Mouse (Mus musculus): ENCODE results near the gene Emc8.
A peak's percentile ranks its signal among the peaks of the same experiment; 100 is the strongest.

Gene Emc8

GRCm38 (mm10) chr8:120668374-120668905, at the start of gene Emc8:
TSS of gene Emc8 (minus strand) at chr8:120668573.
- DNase-seq, result peak in 1 of 2 experiments; percentile 31

- no peak for DNase-seq
Observed at GRCm38 (mm10) chr8:120715996-120716680, 47.8 kb upstream of the Emc8 start.

GRCm38 (mm10) chr8:120715200-120715599, 46.8 kb upstream of the Emc8 start:
- DNase-seq, result no peak

GRCm38 (mm10) chr8:120709176-120709575, 40.8 kb upstream of the Emc8 start:
- no peak for DNase-seq

GRCm38 (mm10) chr8:120706193-120706592, 37.8 kb upstream of the Emc8 start:
- no peak for DNase-seq

DNA sequence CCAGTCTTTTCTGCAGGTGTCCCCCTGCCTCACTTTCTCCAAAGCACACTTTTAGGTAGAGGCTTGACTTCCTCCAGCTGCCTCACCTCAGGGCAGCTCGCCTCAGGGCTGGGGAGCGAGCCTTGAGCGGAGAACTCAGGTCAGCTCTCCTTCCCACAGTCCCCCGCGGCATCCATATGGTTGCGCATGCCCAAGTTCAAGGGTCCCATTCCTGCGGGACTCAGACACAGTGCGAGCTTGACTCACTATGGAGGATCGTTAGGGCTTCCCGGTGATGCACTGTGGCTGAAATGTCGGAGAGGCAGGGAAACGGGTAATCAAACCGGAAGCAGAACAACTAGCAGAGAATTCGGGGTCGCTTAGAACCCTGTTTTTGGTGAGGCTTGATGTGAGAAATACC, 36.8 kb upstream of the Emc8 start:
- no peak for DNase-seq

DNA sequence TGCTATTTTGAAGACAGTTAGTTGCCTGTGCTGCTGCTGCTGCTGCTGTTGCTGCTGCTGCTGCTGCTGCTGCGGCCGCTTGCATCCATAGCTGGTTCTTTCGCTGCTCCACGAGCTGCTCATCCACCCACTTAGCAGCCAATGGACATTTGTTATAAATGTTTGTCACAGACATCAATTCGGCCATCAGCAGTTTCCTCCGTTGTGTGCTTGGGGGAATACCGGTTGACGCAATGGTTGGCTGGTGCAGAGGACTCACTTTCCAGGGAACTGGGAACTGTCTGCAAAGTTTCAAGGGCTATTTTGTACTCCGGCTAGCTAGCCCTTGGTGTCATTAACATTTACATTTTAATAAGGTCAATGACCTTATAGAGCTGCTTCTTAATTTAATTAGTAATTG, 35.8 kb upstream of the Emc8 start:
- DNase-seq, result no peak

DNA sequence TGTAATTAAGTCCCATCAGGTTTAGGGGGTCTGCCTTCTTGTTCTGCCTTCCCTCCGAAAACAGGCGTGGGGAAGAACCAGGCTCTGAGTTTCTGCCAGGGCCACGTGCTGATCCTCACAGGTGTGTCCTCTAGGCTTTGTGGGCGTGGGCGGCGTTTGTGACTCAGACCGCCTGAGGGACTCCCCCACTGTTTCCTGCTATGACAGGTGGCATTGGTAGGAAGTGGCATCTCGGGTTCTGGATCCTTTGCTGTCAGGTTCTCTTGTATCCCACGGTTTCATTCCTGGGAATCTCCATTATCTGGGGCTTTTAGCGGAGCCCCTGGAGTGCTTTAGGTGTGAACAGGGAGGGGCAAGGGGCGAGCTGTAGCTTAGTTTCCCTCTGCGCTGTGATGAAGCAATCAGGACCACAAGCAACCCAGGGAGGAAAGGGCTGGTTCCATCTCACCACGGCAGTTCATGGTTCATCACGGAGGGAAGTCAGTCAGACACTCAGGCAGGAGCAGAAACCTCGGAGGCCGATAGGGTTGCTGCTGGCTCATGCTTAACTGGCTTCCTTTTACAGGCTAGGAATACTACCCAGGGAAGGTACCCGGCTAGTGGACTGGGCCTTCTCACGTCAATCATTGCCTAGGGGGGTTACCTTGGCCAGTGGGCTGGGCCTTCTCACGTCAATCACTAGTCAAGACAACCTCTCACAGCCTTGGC, 33.5 kb upstream of the Emc8 start:
- DNase-seq, result peak; percentile 75 to 86

DNA sequence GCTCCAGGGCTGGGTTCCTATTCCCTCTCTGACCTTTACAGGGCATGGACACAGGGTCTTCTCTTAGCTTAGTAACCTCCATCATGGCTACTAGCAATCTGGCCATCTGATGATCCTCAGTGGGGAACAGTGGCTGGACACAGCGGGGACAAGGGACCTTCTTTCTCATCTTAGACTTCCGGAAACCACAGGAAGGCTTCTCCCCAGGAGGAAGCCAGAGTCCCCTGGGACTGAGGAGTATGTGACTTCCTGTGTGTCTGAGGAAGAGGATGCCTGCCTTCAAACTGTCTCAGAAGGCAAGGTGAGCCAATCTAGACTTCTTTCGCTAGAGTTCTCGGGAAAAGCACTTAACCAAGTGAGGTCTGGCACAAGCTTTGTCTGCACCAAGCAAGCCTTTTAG, 31.7 kb upstream of the Emc8 start:
- no peak for DNase-seq

- no peak for DNase-seq
Observed at GRCm38 (mm10) chr8:120699565-120699964, 31.2 kb upstream of the Emc8 start.

GRCm38 (mm10) chr8:120699079-120699478, 30.7 kb upstream of the Emc8 start:
- no peak for DNase-seq

DNA sequence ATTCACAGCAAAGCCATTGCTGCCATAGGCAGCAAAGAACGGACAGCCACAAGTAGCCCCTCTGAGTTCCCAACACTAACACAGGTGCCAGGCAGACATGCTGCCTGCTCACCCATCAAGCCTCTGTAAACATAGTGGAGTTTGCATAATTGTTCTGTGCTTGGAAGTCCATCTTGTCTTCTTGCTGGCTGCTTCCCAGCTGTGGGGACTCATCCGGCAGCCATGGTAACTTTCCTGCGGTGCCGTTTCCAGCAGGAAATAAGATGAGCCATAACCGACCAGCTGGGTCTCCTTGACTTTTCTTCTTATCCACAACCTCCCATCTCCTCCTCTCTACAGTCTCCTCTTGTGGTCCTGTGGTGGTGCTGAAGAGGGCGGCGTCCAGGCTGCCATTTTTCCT, 30.1 kb upstream of the Emc8 start:
- no peak for DNase-seq

DNA sequence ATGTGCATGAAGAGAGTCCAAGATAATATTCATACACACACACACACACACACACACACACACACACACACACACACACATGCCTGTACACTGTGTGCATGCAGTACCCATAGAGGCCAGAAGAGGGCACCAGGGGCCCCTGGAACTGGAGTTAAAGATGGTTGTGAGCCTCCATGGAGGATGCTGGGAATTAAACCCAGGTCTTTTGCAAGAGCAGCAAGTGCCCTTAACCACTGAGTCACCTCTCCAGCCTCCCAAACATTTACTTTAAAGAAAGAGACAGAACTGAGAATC, 29.6 kb upstream of the Emc8 start:
- DNase-seq, result no peak

DNA sequence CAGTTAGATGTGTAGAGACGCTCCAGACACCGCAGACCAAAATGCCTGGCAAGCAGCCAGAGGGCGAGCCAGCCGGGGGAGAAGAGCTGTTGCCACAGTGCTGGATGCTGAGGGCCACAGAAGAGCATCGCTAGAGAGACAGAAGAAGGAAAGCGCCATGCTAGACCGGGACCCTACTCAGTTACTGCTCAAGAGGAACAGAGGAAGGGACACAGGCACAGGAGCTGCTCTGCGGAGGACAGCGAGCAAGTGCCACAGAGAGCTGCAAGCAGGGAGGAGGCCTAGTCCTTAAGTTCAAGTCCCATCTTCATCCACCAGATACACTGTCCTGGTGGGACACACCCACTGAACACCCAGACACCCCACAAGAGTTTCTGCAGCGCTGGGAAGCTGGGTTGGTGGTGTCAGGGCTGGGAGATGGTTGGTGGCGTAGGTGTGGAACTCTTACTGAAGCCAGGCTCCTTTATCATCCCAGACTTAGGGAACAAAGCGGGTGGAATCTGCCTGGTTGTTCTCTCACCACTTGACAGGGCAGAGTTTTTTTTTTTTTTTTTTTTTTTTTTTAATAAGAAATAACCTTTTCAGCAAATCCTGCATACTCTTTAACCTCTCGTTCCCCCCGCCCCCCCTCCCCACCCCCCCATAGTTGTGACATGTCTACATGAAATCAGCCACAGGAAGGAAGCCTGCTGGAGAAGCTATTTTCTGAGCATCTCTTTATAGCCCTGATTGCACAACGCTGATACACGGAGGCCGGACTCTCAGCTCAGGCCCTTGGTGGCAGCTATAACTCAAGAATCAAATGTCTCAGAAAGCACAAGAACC, 29.0 kb upstream of the Emc8 start:
- peak; percentile 72 to 79 for DNase-seq

- peak; percentile 74 to 83 for DNase-seq
Observed at GRCm38 (mm10) chr8:120696401-120697153, 28.2 kb upstream of the Emc8 start.

DNA sequence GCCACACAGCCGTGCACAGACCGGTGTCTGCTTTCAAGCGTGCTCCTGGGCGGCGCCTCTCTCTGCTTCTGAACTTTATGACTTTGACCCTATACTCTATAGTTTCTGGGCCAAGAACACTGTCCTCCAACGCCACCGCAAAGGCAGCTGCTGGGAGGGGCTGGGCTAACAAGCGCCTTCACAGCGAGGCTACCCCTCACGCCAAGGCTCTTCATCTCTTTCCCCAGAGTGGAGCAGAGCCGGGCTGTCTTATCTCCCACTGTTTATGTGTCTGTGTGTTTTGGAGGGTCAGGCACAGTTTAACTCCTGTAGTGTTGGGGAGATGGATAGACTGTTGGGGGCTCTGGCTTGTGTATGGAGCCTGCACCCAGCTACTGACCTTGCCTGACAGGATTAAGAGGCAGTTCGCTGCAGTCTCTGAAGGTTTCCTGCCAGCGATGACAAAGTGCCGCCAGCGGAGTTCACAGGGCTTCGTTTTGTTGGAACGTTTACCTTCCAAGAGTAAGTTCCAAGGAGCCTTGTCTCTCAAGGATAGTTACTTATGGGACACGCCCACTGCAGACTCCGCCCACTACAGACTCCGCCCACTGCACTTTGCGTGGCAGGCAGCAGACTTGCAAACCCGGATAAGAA, 25.6 kb upstream of the Emc8 start:
- no peak for DNase-seq

DNA sequence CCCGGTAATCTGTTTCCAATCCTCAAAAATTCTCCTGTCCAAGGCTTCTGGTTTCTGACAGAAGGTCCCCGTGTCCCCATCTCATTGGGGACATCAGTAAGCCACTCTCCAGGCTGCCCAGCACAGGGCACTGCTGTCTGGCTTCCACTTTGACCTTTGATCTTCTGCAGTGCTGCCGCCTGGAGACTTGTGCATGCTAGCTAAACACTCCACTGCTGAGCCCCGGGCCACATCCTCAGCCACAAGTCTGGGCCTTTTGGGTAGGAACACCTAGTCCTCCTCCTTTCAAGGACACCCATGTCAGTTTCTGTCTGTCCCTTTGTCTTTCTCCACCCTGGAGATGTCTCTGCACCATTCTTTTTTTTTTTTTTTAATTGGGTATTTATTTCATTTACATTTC, 24.6 kb upstream of the Emc8 start:
- DNase-seq, result no peak

- DNase-seq, result no peak
Observed at GRCm38 (mm10) chr8:120688511-120688910, 20.1 kb upstream of the Emc8 start.

- no peak for DNase-seq
Observed at GRCm38 (mm10) chr8:120687786-120688185, 19.4 kb upstream of the Emc8 start.

DNA sequence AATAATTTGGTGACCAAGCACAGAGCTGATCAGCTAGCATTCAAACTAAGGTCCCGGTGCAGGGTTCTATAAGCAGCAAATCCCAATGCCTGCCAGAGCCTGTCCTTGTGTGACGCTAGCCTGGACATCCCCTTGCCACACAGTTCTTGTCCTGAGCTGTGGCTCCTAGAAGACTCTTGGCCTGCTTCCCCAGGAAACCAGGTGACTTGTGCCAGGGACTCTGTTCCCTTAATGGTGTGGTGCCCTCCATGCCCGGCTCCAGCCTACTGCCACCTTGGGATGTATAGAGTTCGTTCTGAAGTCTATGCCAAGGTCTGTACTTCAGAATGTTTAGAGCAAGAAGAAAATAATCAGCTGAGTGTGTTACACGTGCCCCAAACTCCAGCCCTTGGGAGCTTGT, 18.2 kb upstream of the Emc8 start:
- DNase-seq, result no peak

DNA sequence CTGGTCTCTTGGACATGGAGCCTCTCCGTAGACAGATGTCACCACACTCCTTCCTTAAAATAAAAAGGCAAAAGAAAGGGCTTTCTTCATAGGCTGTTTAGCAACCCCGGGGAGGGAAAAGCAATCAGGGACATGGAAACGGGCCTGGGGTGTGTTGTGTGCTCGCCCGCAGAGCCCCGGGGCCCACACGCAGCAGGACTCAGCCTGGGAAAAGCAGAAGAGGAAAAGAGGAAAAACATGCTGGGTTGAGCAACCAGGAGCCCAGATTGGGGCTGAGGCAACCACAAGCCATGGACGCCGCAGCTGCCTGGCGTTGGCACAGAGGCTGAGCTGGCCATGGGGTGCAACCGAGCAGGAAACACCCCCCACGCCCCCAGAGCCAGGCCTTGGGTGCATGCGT, 17.7 kb upstream of the Emc8 start:
- no peak for DNase-seq

GRCm38 (mm10) chr8:120685591-120685990, 17.2 kb upstream of the Emc8 start:
- DNase-seq, result no peak

Data from thymus, adult 18-20 months (tissue).